Mouse (Mus musculus) E14TG2a.4 (cell line): ENCODE data around the gene Arhgap15.

Source experiments
- H3K27me3 ChIP-seq: 2 replicates; pipeline ENCODE4 v1.6.1; 2014; ENCODE audit warnings: low read length, control low read depth; ENCODE audit not compliant: insufficient read depth
- H3K36me3 ChIP-seq: 2 replicates; pipeline ENCODE4 v1.6.1; 2014; ENCODE audit warnings: low read length, control low read depth; ENCODE audit not compliant: insufficient read depth
- H3K4me1 ChIP-seq: replicated peaks from 2 replicates; pipeline ENCODE4 v1.6.1; 2014; ENCODE audit warnings: low read depth, low read length, control low read depth
- H3K4me3 ChIP-seq: replicated peaks from 2 replicates; pipeline ENCODE4 v1.5.1; 2014; ENCODE audit warnings: mild to moderate bottlenecking, low read length
- H3K9me3 ChIP-seq: 2 replicates; pipeline ENCODE4 v1.6.1; 2014; ENCODE audit warnings: low read length, control low read depth
- CTCF ChIP-seq: conservative IDR thresholded peaks from 2 replicates; pipeline ENCODE4 v1.5.1; 2014; ENCODE audit warnings: low read length
- NANOG ChIP-seq: IDR thresholded peaks from 2 replicates; pipeline ENCODE4 v1.6.1; 2014; ENCODE audit warnings: borderline replicate concordance, low read length, mixed read lengths
- POU5F1 ChIP-seq: IDR thresholded peaks from 2 replicates; pipeline ENCODE4 v1.6.1; 2014; ENCODE audit warnings: low read length, borderline replicate concordance

The Arhgap15 gene

GRCm38 (mm10) chr2:43790049-43790693, 41.5 kb downstream of the Arhgap15 start:
- TF ChIP-seq CTCF: no peak
- no peak for TF ChIP-seq NANOG
- no peak for TF ChIP-seq POU5F1
- no peaks in the 10 kb centered on the region for H3K36me3 ChIP-seq
- no peaks in the 10 kb centered on the region for H3K9me3 ChIP-seq
- no peak overlapping the region for H3K4me3 ChIP-seq
- H3K27me3 ChIP-seq: no peaks in the 10 kb centered on the region
- H3K4me1 ChIP-seq: no peaks in the 10 kb centered on the region

DNA sequence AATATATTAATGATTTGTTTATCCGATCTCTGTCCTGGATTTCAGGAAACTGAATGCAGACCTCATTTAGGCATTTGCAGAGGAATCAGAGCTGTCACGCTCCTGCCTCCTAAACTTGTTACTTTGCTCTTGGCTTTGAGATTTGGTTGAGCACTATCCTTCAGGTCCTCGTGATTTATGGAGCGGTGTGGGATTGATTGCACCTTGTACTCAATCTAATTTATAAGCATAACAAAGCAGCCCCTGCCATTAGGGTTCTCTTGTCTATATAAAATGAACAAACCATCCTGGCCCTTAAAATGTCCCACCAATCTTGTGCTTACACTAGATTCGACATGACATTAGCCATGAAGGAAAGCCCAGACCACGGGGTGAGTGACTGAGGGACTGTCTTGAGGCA, 43.0 kb downstream of the Arhgap15 start:
- no peak for TF ChIP-seq POU5F1
- TF ChIP-seq NANOG: no peak
- no peak for TF ChIP-seq CTCF
- H3K36me3 ChIP-seq: no peaks in the 10 kb centered on the region
- no peaks in the 10 kb centered on the region for H3K4me1 ChIP-seq
- no peak overlapping the region for H3K4me3 ChIP-seq
- no peaks in the 10 kb centered on the region for H3K27me3 ChIP-seq
- H3K9me3 ChIP-seq: no peaks in the 10 kb centered on the region

- H3K4me3 ChIP-seq: no peak overlapping the region
- H3K9me3 ChIP-seq: no peaks in the 10 kb centered on the region
- no peaks in the 10 kb centered on the region for H3K27me3 ChIP-seq
- H3K36me3 ChIP-seq: no peaks in the 10 kb centered on the region
- TF ChIP-seq CTCF (no peak), NANOG (no peak), POU5F1 (no peak)
- no peaks in the 10 kb centered on the region for H3K4me1 ChIP-seq
Observed at GRCm38 (mm10) chr2:43793105-43793504, 44.5 kb downstream of the Arhgap15 start.

DNA sequence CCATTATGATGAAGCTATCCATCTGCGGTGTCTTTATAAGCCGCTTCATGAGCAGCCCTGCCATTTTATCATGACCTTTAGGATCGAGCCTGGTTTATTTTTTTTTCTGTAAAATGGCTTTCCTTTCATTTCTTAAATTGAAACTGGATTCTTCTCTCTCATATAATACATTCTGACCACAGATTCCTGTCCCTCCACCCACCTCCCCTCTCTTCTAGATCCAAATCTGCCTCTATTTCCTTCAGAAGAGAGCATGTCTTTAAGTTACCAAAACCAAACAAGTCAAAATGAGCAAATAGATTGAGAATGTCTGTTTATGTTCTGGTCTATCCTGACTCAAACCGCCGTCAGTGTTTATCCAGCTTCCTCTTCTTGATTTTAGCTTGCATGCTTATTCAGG, 46.1 kb downstream of the Arhgap15 start:
- TF ChIP-seq POU5F1: no peak
- no peak for TF ChIP-seq CTCF
- no peak for TF ChIP-seq NANOG
- Histone ChIP-seq H3K36me3 (no peaks in the 10 kb centered on the region), H3K9me3 (no peaks in the 10 kb centered on the region), H3K4me3 (no peak overlapping the region), H3K27me3 (no peaks in the 10 kb centered on the region), H3K4me1 (no peaks in the 10 kb centered on the region)

GRCm38 (mm10) chr2:43796448-43796847, 47.8 kb downstream of the Arhgap15 start:
- no peaks in the 10 kb centered on the region for H3K36me3 ChIP-seq
- no peaks in the 10 kb centered on the region for H3K4me1 ChIP-seq
- H3K27me3 ChIP-seq: no peaks in the 10 kb centered on the region
- no peaks in the 10 kb centered on the region for H3K9me3 ChIP-seq
- TF ChIP-seq POU5F1 (no peak), CTCF (no peak), NANOG (no peak)
- no peak overlapping the region for H3K4me3 ChIP-seq

DNA sequence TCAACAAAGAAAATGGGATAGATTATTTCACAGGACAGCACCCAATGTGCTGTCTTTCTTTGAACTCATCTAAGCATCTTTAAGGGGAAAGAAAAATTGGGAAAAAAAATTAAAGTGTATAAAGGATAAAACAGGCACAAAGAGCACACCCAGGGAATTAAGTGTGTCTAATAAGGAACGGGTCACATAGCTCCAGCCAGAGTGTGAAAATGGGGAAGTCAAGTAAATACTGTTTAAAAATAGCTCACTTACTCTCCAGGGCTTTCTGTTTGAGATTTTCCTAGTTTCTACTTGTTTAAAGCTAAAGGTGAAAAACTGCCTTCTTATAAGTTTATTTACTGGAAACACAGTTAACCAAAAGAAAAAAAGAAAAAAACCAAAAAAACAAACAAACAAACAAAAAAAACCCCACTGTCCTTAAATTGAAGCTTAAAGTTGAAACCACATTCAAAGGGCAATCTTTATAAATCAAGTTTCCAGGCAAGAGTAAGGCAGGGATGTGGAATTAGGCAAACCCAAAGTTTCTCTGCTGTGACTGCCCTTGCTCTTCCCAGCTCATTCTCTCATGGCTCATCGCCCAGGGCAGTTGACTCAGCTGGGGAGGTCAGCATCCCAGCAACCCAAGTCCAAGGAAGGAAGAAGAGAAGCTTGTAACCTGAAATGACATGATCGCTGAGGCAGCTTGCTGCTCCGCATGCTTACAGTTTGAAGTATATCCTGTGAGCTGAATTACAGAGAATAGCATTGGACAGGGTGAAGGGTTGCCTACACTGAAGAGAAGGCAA, 57.5 kb downstream of the Arhgap15 start:
- H3K27me3 ChIP-seq: no peaks in the 10 kb centered on the region
- H3K4me1 ChIP-seq: no peaks in the 10 kb centered on the region
- no peak overlapping the region for H3K4me3 ChIP-seq
- no peaks in the 10 kb centered on the region for H3K9me3 ChIP-seq
- H3K36me3 ChIP-seq: no peaks in the 10 kb centered on the region
- TF ChIP-seq CTCF: no peak
- no peak for TF ChIP-seq POU5F1
- TF ChIP-seq NANOG: no peak

- Histone ChIP-seq H3K4me3 (no peak overlapping the region), H3K36me3 (no peaks in the 10 kb centered on the region), H3K9me3 (no peaks in the 10 kb centered on the region), H3K4me1 (no peaks in the 10 kb centered on the region), H3K27me3 (no peaks in the 10 kb centered on the region)
- no peak for TF ChIP-seq NANOG
- no peak for TF ChIP-seq CTCF
- TF ChIP-seq POU5F1: no peak
Observed at GRCm38 (mm10) chr2:43815896-43816787, 67.5 kb downstream of the Arhgap15 start.
